Mouse (Mus musculus) kidney, postnatal 36 days (tissue): ENCODE results near the gene Igsf6.

Experiments used
- DNase-seq, 2 experiments: peaks; one replicate each; pipeline ENCODE4 v3.0.0; 2021 to 2022; ENCODE audit warnings: mixed read lengths in 2 of 2

Gene Igsf6

DNA sequence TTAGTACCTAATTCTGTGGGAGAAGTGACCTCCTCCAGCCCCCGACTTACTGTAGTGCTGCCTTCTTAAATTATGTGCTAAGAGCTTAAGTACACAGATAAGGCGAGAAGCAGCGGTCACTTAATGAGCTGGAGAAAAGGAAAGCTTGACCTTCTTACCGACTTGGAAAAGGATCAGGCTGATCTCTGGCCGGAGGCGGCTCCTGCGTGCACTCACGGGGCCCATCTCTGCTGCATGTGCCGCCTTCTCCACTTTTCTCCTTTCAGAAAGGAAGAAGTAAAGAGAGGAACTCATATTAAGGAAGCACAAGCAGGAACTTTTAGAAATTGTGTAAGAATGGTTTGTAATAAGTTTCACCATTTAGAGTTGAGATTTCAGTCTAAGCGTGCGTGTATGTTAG is at the start of gene Igsf6:
Gene Igsf6 (minus strand): TSS at position 292 of the 400 bp plus-strand sequence.
- DNase-seq = peak; percentile 52 to 56

GRCm38 (mm10) chr7:121120143-121120818 is 45.9 kb upstream of the Igsf6 start:
- DNase-seq = peak; percentile 75 to 94

GRCm38 (mm10) chr7:121111762-121112161 is 37.4 kb upstream of the Igsf6 start:
- no peak for DNase-seq

- peak in 1 of 2 experiments; percentile 0 for DNase-seq
These were observed 36.9 kb upstream of the Igsf6 start for GRCm38 (mm10) chr7:121111321-121111720.

DNA sequence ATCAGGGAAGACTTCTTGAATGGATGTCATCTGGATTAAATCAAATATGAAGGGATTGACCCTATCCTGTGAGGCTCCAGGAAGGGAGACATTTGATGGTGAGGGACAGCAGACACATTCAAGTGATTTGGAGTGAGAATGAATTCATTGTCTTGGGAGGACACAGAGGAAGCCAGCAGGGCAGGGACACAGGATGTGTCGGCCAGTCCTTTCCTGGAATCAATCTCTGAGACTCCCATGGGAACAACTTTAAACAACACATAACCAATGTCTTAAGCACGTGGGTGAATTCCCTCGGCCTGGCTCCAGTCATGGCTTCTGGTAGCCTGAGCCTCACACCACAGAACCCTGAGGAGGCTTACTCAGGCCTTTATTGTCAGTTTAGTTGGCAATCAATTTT is 33.5 kb upstream of the Igsf6 start:
- DNase-seq = peak; percentile 24 to 39

- no peak for DNase-seq
These were observed 24.4 kb upstream of the Igsf6 start for GRCm38 (mm10) chr7:121098614-121099389.

GRCm38 (mm10) chr7:121093026-121093425 is 18.7 kb upstream of the Igsf6 start:
- no peak for DNase-seq

GRCm38 (mm10) chr7:121090748-121091147 is 16.4 kb upstream of the Igsf6 start:
- DNase-seq = no peak

DNA sequence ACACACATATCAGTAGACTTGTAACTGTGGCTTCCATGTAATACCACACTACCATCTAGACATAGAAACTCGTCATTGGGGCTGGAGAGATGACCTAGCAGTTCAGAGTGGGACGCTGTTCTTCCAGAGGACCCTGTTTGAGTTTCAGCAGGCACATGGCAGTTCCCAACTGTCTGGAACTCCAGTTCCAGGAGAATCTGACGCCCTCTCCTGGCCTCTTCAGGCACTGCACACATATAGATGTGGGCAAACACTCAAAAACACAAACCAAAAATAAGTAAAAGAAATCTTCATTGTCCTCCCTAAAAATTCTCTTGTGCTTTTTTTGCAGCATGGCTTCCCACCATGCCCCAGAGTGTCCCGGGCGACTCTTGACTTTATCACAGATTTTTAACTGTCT is 14.4 kb upstream of the Igsf6 start:
- peak in 1 of 2 experiments; percentile 23 for DNase-seq

DNA sequence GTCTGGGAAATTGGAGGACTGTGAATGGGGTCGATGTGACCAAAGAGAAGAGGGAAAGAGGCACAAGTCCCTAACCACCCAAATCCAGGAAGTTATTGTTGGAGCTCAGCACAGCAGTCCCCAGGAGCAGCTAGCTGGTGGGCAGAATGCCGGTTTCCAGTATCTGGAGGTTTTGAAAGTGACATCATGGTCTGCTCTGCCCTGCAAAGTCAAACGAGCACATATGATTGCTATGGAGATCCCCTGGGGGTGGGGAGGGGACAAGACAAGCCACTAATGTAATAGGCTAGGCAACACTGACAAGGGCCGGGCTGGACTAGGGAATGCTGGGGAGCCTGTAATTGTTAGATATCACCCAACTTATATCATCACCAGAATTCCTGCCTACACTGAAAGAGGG is 11.1 kb upstream of the Igsf6 start:
- no peak for DNase-seq

DNA sequence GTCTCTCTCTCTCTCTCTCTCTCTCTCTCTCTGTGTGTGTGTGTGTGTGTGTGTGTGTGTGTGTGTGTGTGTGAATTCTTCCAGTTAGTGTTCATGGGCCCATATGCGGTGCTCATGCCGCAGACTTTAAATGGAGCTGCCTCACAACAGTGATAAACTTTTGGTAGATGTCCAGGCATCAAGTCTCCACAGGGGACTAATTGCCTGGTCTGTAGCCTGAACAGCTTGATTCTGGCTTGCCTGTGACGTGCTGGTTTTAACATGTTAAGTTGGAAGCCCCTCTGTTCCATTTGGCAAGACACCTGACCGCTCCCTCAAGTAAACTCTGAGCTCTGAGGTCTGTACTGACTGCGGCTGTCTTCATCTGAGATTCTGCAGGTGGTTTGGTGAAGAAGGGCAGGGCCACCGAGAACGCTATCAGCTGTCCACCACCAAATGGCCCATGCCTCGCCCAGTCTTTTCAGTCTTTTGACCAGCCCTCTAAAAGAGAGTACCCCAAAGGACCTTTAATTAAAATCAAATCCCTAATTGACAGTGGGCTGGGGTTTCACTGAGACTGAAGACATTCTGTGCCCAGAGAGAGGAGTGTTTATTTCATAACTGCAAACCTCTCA is 10.6 kb upstream of the Igsf6 start:
- no peak for DNase-seq

- no peak for DNase-seq
These were observed 8.7 kb upstream of the Igsf6 start for GRCm38 (mm10) chr7:121082949-121083513.

GRCm38 (mm10) chr7:121081816-121082215 is 7.4 kb upstream of the Igsf6 start:
- DNase-seq = no peak

- DNase-seq = no peak
These were observed 7.0 kb upstream of the Igsf6 start, which contains the start of gene Otoa for GRCm38 (mm10) chr7:121081350-121081749. Gene Otoa (plus strand): TSS chr7:121081650.

DNA sequence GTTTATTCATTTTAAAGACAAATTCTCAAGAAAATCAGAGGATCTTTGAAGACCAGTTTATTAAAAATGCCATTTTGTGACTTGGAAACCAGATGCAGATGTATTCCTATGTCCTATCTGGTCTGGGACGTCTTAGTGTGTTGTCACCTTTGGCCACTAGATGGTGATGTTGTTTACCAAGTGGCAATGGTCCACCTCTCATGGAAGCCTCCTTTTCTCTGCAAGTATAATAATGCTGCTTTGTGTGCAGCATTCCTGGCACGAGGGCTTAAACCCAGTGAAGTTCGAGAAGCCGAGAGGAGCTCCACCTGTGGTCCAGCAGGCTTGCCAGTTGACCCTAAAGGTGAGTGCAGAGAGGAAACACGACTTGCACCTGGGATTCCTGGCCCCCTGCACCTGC is 3.5 kb upstream of the Igsf6 start:
- DNase-seq = peak; percentile 69 to 77

DNA sequence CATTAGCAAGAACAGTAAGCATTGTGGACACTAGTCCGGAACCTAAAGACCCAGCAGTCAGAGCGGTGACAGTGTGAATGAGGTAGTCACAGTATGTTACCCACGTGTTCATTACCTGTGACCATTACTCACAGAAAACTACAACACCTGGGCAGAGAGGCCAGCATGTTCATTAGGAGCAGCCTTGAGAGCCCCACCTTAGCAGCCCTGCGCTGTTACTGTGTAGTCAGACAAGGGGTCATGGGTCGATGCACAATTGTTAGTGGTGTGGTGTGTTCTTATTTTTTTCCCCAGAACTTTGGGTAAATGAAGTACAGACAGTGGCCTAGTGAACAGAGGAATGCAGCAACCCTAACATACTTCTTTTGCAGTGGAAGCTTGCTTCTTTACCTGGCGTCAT is 2.9 kb upstream of the Igsf6 start:
- no peak for DNase-seq

DNA sequence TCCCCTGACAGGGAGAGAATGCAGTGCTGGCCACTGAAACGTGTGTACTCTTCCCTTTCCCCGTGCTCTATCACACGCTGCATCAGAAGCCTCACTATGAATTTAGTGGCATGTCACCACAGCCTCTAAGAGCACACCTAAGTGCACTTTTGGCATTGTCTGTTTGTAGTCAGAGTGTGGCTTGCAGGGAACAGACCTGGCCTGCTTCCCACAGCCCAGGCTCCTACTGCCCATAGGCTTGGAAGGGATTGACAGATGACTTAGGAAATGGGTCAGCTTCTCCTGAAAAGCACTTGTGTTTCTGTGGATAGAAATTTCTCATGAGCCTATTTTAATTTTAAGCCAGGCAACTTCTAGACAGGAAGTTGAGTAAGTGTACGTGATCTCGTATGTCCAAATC is 1.0 kb upstream of the Igsf6 start:
- DNase-seq = no peak

DNA sequence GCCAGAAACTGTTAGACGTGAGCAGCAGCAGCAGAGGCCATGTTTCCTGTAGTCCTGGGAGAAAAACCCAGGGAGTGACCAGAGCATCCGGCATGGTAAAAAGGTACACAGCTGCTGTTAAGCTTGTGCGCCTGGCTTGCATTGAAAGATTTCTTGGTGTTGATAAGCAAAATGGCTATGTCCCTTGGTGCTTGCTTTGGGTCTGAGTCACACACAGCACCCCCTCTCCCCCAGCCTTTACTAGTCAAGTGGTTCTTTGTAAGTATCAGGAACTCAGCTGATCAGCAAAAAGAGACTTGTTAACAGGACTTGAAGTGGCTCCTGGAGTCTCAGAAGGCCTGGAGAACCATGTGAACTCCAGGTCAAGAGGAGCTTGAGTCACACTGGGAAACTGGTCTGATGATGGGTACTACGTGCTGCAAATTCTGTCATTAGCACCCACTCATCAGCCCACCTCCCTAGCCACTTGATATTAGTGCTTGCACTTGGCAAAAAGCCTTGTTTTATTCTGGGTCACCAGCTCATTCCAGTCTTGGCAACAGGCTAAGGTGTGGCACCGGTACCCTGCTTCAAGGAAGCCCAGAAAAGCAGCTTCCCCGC is 529 bp upstream of the Igsf6 start:
- no peak for DNase-seq

DNA sequence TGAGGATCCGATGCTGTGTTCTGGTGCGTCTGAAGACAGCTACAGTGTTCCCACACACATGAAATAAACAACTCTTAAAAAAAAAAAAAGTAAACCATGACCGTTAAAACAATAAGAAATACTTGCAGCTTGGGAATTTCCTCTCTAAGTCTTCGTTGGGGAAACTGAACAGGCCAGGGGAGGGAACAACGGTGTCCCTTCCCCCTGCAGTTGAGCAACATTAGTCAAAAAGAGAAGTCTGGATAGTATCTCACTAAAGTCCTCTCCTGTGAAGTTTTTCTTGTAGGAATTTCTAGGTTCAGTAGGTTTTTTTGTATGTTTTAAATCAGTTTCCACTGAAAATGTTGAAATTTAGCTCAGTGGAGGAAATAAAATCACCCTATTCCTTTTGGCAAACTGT is 1.9 kb downstream of the Igsf6 start:
- no peak for DNase-seq

DNA sequence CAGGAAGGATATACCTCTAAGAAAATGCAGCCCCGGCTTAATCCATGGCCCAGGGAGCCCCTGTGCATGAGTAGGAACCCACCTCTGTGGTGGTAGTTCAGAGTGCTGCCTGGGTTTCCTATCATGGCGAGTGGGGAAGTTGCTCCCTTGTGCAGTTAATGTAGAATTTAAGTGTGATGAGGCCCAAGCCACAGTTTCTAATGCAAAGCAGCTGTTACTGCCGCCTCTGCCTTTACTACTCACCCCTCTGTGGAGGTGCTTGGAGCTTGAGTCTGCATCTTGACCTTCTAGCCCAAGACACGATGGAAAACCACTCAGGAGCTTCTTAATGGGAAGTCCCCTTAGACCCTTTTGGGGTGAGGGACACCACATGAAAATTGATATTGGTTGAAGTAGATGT is 3.1 kb downstream of the Igsf6 start:
- DNase-seq = no peak

DNA sequence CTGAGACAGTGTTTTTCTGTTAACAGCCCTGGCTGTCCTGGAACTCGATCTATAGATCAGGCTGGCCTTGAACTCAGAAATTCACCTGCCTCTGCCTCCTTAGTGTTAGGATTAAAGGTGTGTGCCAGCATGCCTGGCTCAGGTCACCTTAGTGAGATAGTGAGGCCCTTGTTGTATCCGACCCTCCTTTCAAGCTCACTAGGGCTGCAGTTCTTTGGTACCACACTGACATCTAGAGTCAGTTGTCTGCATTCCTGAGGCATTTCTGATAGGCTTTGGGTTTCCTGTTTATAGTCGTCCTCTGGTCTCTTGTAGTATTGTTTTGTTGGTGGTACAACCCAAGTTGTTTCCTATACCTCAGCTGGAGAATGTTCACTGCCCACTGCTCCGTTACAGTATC is 10.1 kb downstream of the Igsf6 start:
- DNase-seq = peak; percentile 39 to 42

GRCm38 (mm10) chr7:121059477-121060218 is 14.7 kb downstream of the Igsf6 start:
- DNase-seq = no peak
